Mouse (Mus musculus): ENCODE measurements around the gene Bpi. TPM values are rescaled to one million over a fixed set of nuclear protein-coding genes. Genes with fewer than 3 reads are reported as not detected.

The Bpi gene
- total and polyA plus RNA-seq, 3 experiments: 0.17 to 0.81 (median 0.51) TPM

- TF ChIP-seq ZMIZ1 (IDR thresholded peaks at IDR 0.05; ENCODE audit: low read depth, low read length) (no peak), JUN (IDR thresholded peaks at IDR 0.05; ENCODE audit: insufficient read depth, low read depth, low read length) (no peak), POLR2AphosphoS2 (IDR thresholded peaks at IDR 0.05; ENCODE audit: low read depth, low read length) (no peak), SIN3A (IDR thresholded peaks at IDR 0.05; ENCODE audit: low read length) (no peak)
- Histone ChIP-seq H3K9ac (ENCODE audit: insufficient read depth, low read depth) (no peak overlapping the region), H3K27ac (ENCODE audit: insufficient read depth, low read depth) (no peak overlapping the region), H3K27me3 (replicated peaks) (peaks cover 13% of the 10 kb centered on the region), H3K79me2 (replicated peaks; ENCODE audit: control insufficient read depth, extremely low read depth, insufficient read depth, poor library complexity, severe bottlenecking) (no peaks in the 10 kb centered on the region), H3K4me1 (ENCODE audit: control insufficient read depth in 1 of 2, insufficient read depth in 2 of 2) (peaks cover 2 to 14% of the 10 kb centered on the region in 2 experiments; a peak in 3 of 4 replicates), H3K9me3 (replicated peaks; ENCODE audit: low read length) (no peaks in the 10 kb centered on the region), H3K4me2 (ENCODE audit: insufficient read depth, low read depth, poor library complexity, severe bottlenecking) (no peak overlapping the region), H3K4me3 (replicated peaks in 1 of 3; ENCODE audit: low read depth in 2 of 3, low read length in 2 of 3, poor library complexity in 1 of 3) (no peak overlapping the region), H3K36me3 (replicated peaks in 1 of 2; ENCODE audit: control insufficient read depth in 1 of 2, insufficient read depth in 1 of 2, low read length in 1 of 2) (no peaks in the 10 kb centered on the region)
- dilution Hi-C loops (cut with MboI; ENCODE audit: extremely low pct_ligation_motif_present, extremely low pct_unique_long_range_greater_than_20kb, low sequenced_read_pairs) (no loop called here), in situ Hi-C loops (cut with MboI; ENCODE audit: low pct_ligation_motif_present, low pct_unique_long_range_greater_than_20kb, low sequenced_read_pairs) (loop anchor here (5.0 kb wide), 1 partner anchor 63 kb away; no protein-coding TSS in a partner anchor)
- DNase-seq (ENCODE audit: extremely low read depth): no peak
Measured at GRCm38 (mm10) chr2:158279656-158280055, 21.8 kb downstream of the Bpi start.

GRCm38 (mm10) chr2:158281497-158282205, 23.8 kb downstream of the Bpi start:
- TF ChIP-seq ZNF384 (IDR thresholded peaks at IDR 0.05; ENCODE audit: low read depth, low read length) (no peak), CTCF (conservative IDR thresholded peaks at IDR 0.05 in 1 of 2, IDR thresholded peaks at IDR 0.05 in 1 of 2; ENCODE audit: low read depth in 2 of 2, low read length in 2 of 2) (no peak), MEF2A (IDR thresholded peaks at IDR 0.05; ENCODE audit: borderline replicate concordance, low read depth, low read length) (no peak), PAX5 (IDR thresholded peaks at IDR 0.05; ENCODE audit: low read length) (no peak), ZMIZ1 (IDR thresholded peaks at IDR 0.05; ENCODE audit: low read depth, low read length) (no peak), ZKSCAN1 (IDR thresholded peaks at IDR 0.05; ENCODE audit: borderline replicate concordance, low read depth, low read length) (no peak), POLR2A (IDR thresholded peaks at IDR 0.05; ENCODE audit: low read depth, low read length) (no peak), GABPA (IDR thresholded peaks at IDR 0.05; ENCODE audit: insufficient replicate concordance, low read depth, low read length) (no peak), MYC (IDR thresholded peaks at IDR 0.05; ENCODE audit: low read depth, low read length) (no peak), ETS1 (conservative IDR thresholded peaks at IDR 0.05; ENCODE audit: low read depth, low read length) (no peak), MXI1 (IDR thresholded peaks at IDR 0.05; ENCODE audit: low read depth, low read length) (no peak), NRF1 (IDR thresholded peaks at IDR 0.05; ENCODE audit: low read depth, low read length) (no peak), IRF4 (IDR thresholded peaks at IDR 0.05; ENCODE audit: low read depth, low read length) (no peak), MAX (IDR thresholded peaks at IDR 0.05; ENCODE audit: low read length) (no peak), CHD1 (IDR thresholded peaks at IDR 0.05; ENCODE audit: low read depth, low read length) (no peak)
- no peaks in the 10 kb centered on the region for H3K36me3 ChIP-seq (replicated peaks in 1 of 2; ENCODE audit: control insufficient read depth in 1 of 2, insufficient read depth in 1 of 2, low read length in 1 of 2)
- H3K79me2 ChIP-seq (replicated peaks; ENCODE audit: control insufficient read depth, extremely low read depth, insufficient read depth, poor library complexity, severe bottlenecking): no peaks in the 10 kb centered on the region
- H3K4me2 ChIP-seq (ENCODE audit: insufficient read depth, low read depth, poor library complexity, severe bottlenecking): no peak overlapping the region
- no peak for DNase-seq (ENCODE audit: extremely low read depth)
- no peak overlapping the region for H3K4me3 ChIP-seq (replicated peaks in 1 of 3; ENCODE audit: low read depth in 2 of 3, low read length in 2 of 3, poor library complexity in 1 of 3)
- no peaks in the 10 kb centered on the region for H3K9me3 ChIP-seq (replicated peaks; ENCODE audit: low read length)
- in situ Hi-C loops (cut with MboI; ENCODE audit: low pct_ligation_motif_present, low pct_unique_long_range_greater_than_20kb, low sequenced_read_pairs): loop anchor here (5.0 kb wide), 1 partner anchor 61 kb away; no protein-coding TSS in a partner anchor
- peaks cover 2 to 11% of the 10 kb centered on the region in 2 experiments; a peak in 3 of 4 replicates for H3K4me1 ChIP-seq (ENCODE audit: control insufficient read depth in 1 of 2, insufficient read depth in 2 of 2)
- dilution Hi-C loops (cut with MboI; ENCODE audit: extremely low pct_ligation_motif_present, extremely low pct_unique_long_range_greater_than_20kb, low sequenced_read_pairs): no loop called here
- no peak overlapping the region for H3K9ac ChIP-seq (ENCODE audit: insufficient read depth, low read depth)
- peaks cover 20% of the 10 kb centered on the region for H3K27me3 ChIP-seq (replicated peaks)
- H3K27ac ChIP-seq (ENCODE audit: insufficient read depth, low read depth): no peak overlapping the region

All from CH12.LX (cell line).